Mouse (Mus musculus): ENCODE data around the gene Ms4a6c. TPM values are rescaled to one million over a fixed set of nuclear protein-coding genes. Genes with fewer than 3 reads are reported as not detected.
"Not testable (repeated sequence)": the region's sequence is repeated elsewhere in the genome, so short reads cannot be mapped to it uniquely, and the experiment has no call there.

The Ms4a6c gene
- total RNA-seq, 2 experiments from 2014 or later: 1.4 to 1.8 TPM

DNA sequence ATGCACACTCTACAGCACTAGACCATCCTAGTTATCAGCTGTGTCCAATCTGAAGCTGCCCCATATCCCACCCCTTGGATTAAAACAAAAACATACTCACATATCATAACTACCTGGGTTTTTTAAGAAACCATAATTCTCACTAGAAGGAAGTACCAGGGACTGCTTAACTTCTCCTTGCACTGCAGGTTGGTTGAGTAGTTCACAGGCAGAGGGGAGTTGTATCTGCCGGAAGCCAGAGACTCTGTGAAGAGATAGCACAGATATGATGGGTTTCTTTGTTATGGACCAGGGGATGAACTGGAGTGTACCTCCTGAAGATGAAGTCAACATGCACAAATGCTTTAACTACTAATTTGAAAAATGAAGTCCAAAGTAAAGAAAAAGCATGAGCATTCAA is 31.6 kb downstream of the Ms4a6c start:
- no peak for DNase-seq
- intact Hi-C loops (cut with DNase I): no loop called here

GRCm38 (mm10) chr19:11501326-11501725 is 32.2 kb downstream of the Ms4a6c start:
- intact Hi-C loops (cut with DNase I): no loop called here
- no peak for DNase-seq

DNA sequence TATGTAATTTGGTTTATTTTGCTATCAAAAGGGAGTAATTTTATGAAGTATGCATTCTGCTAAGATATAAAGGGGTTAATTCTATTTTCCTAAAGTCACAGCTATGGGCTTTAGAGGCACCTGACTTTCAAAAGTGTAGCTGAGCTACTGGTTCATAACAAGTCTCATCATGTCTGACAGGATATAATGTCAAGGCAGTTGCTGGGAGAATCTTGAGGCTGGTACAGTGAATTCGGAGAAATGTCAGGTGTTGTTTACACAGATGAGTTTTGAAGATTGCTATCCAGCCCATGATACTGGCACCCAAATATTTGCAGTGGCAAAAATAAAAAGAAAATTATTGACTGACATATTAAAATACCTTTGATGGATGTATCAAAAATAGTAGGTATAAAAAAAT is 35.7 kb downstream of the Ms4a6c start:
- DNase-seq: no peak
- intact Hi-C loops (cut with DNase I): no loop called here

- intact Hi-C loops (cut with DNase I): no loop called here
- no peak for DNase-seq
Observed at GRCm38 (mm10) chr19:11513458-11513857, 44.3 kb downstream of the Ms4a6c start.

DNA sequence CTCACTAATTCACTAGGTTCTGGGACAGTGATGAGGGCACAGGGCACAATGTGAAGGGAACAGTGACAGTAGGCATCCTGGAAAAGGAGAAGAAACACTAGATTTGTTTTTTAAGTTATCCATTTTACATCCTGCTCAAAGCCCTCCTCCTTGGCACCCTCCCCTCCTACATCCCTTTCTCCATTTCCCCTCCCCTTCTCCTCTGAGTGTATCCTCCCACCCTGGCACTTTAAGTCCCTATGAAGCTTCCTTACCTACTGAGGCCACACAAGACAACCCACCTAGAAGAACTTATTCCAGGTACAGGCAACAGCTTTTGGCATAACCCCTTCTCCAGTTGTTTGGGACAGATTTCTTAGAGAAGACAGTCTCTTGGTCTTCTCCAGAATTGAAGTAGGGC is 47.1 kb downstream of the Ms4a6c start, which contains the start of gene Ms4a6b:
Gene Ms4a6b, plus strand, starts transcription at position 267 of the 400 bp plus-strand sequence.
- DNase-seq: no peak
- intact Hi-C loops (cut with DNase I): no loop called here

- no peak for DNase-seq
- intact Hi-C loops (cut with DNase I): no loop called here
Observed at GRCm38 (mm10) chr19:11516845-11517244, 47.7 kb downstream of the Ms4a6c start.

- DNase-seq; intact Hi-C loops (cut with DNase I): not testable (repeated sequence)
Observed at GRCm38 (mm10) chr19:11517373-11517772, 48.2 kb downstream of the Ms4a6c start.

- DNase-seq; intact Hi-C loops (cut with DNase I): not testable (repeated sequence)
Observed at GRCm38 (mm10) chr19:11518356-11518755, 49.2 kb downstream of the Ms4a6c start.

DNA sequence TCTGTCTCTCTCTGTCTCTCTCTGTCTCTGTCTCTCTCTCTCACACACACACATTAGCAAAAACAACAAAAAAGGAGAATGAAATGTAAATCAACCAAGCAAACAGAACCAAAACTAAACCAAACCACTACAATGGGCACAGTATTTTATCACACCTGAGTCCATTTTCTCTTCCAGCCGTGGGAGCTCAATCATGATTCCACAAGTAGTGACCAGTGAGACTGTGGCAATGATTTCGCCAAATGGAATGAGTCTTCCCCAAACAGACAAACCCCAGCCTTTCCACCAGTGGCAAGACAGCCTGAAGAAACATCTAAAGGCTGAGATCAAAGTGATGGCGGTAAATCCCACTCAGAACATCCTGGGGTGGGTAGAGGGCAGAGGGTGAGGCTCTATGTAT is 51.0 kb downstream of the Ms4a6c start:
- intact Hi-C loops (cut with DNase I): no loop called here
- no peak for DNase-seq

Other genes with a start within 250 kb of the Ms4a6c start
- not detected for gene Ms4a12, start 236.9 kb upstream of the Ms4a6c start, total RNA-seq (2021)
- gene Ms4a1, start 203.1 kb upstream of the Ms4a6c start, total RNA-seq (2021): under 1 TPM; 0.12 to 0.24 TPM
- not detected for gene Ms4a5, start 185.5 kb upstream of the Ms4a6c start, total RNA-seq (2021)
- under 1 TPM; 0.10 to 0.12 TPM for gene Ms4a14, start 154.9 kb upstream of the Ms4a6c start, total RNA-seq (2021)
- gene Ms4a7, start 133.2 kb upstream of the Ms4a6c start, total RNA-seq (2021): under 1 TPM; 0.77 to 0.86 TPM
- gene Ms4a4a, start 93.8 kb upstream of the Ms4a6c start, total RNA-seq (2021): under 1 TPM in 1 of 2 experiments, not detected in 1; 0.80 TPM
- not detected for gene Ms4a4c, start 64.6 kb upstream of the Ms4a6c start, total RNA-seq (2021)
- not detected for gene Ms4a4b, start 25.8 kb upstream of the Ms4a6c start, total RNA-seq (2021)
- under 1 TPM in 1 of 2 experiments, not detected in 1; 0.10 TPM for gene Gm8369, start 16.6 kb downstream of the Ms4a6c start, total RNA-seq (2021)
- gene Ms4a6b, start 47.1 kb downstream of the Ms4a6c start, total RNA-seq (2021): 1 to 10 TPM; 1.0 to 1.4 TPM
- not detected for gene Ms4a4d, start 67.4 kb downstream of the Ms4a6c start, total RNA-seq (2021)
- under 1 TPM; 0.50 to 0.54 TPM for gene Ms4a6d, start 135.5 kb downstream of the Ms4a6c start, total RNA-seq (2021)
- gene Ms4a2, start 154.4 kb downstream of the Ms4a6c start, total RNA-seq (2021): under 1 TPM; 0.44 to 0.54 TPM
- not detected for gene Ms4a3, start 171.5 kb downstream of the Ms4a6c start, total RNA-seq (2021)
- gene Oosp2, start 191.2 kb downstream of the Ms4a6c start, total RNA-seq (2021): not detected
- gene Oosp1, start 221.8 kb downstream of the Ms4a6c start, total RNA-seq (2021): not detected
- not detected for gene Oosp3, start 227.7 kb downstream of the Ms4a6c start, total RNA-seq (2021)

Measured in left cerebral cortex, postnatal 4 days (tissue).